Mouse (Mus musculus) heart, postnatal 4 days (tissue): ENCODE results near the gene Plcxd3. TPM values are rescaled to one million over a fixed set of nuclear protein-coding genes. Genes with fewer than 3 reads are reported as not detected.
A peak's percentile ranks its signal among the peaks of the same experiment; 100 is the strongest.

Experiments used
- DNase-seq: peaks from one replicate; pipeline ENCODE4 v3.0.0; 2021
- total RNA-seq, 2 experiments: library from RNA; stranded (reverse); gene quantifications; 2 replicates each; pipeline ENCODE4 v1.2.3; 2021

The Plcxd3 gene
- total RNA-seq = under 1 TPM in 1 of 2 experiments, not detected in 1; 0.20 TPM

- no peak for DNase-seq
Measured at GRCm38 (mm10) chr15:4375423-4376220, at the start of gene Plcxd3. Plcxd3 (plus strand) TSS chr15:4375491.

- no peak for DNase-seq
Measured at GRCm38 (mm10) chr15:4331867-4332266, 43.4 kb upstream of the Plcxd3 start.

- DNase-seq = no peak
Measured at GRCm38 (mm10) chr15:4341620-4342019, 33.7 kb upstream of the Plcxd3 start.

GRCm38 (mm10) chr15:4348816-4349553 lies 26.3 kb upstream of the Plcxd3 start:
- DNase-seq = no peak

- peak; percentile 10 for DNase-seq
Measured at GRCm38 (mm10) chr15:4356397-4356796, 18.9 kb upstream of the Plcxd3 start.

GRCm38 (mm10) chr15:4357706-4358105 lies 17.6 kb upstream of the Plcxd3 start:
- DNase-seq = no peak

- peak; percentile 16 for DNase-seq
Measured at GRCm38 (mm10) chr15:4367801-4368200, 7.5 kb upstream of the Plcxd3 start.

GRCm38 (mm10) chr15:4374453-4374990 lies 769 bp upstream of the Plcxd3 start:
- no peak for DNase-seq

GRCm38 (mm10) chr15:4375031-4375422 lies 264 bp upstream of the Plcxd3 start:
- DNase-seq = no peak

GRCm38 (mm10) chr15:4376221-4376631 lies 935 bp downstream of the Plcxd3 start:
- DNase-seq = no peak

GRCm38 (mm10) chr15:4378766-4379165 lies 3.5 kb downstream of the Plcxd3 start:
- no peak for DNase-seq

GRCm38 (mm10) chr15:4387774-4388173 lies 12.5 kb downstream of the Plcxd3 start:
- no peak for DNase-seq

- DNase-seq = no peak
Measured at GRCm38 (mm10) chr15:4400096-4400495, 24.8 kb downstream of the Plcxd3 start.

- no peak for DNase-seq
Measured at GRCm38 (mm10) chr15:4411333-4411732, 36.0 kb downstream of the Plcxd3 start.

- no peak for DNase-seq
Measured at GRCm38 (mm10) chr15:4440081-4440480, 64.8 kb downstream of the Plcxd3 start.

- DNase-seq = no peak
Measured at GRCm38 (mm10) chr15:4496182-4496581, 120.9 kb downstream of the Plcxd3 start.

GRCm38 (mm10) chr15:4496984-4497383 lies 121.7 kb downstream of the Plcxd3 start:
- DNase-seq = no peak

GRCm38 (mm10) chr15:4498036-4498435 lies 122.7 kb downstream of the Plcxd3 start:
- DNase-seq = no peak

GRCm38 (mm10) chr15:4503366-4503765 lies 128.1 kb downstream of the Plcxd3 start:
- DNase-seq = no peak

- no peak for DNase-seq
Measured at GRCm38 (mm10) chr15:4503826-4504225, 128.5 kb downstream of the Plcxd3 start.

- DNase-seq = no peak
Measured at GRCm38 (mm10) chr15:4514724-4515123, 139.4 kb downstream of the Plcxd3 start.

- DNase-seq = no peak
Measured at GRCm38 (mm10) chr15:4524598-4524997, 149.3 kb downstream of the Plcxd3 start.

- no peak for DNase-seq
Measured at GRCm38 (mm10) chr15:4533700-4534099, 158.4 kb downstream of the Plcxd3 start.
